Mouse (Mus musculus) limb, embryonic 10.5 days (tissue): ENCODE results near the gene Slc25a4. TPM values are rescaled to one million over a fixed set of nuclear protein-coding genes. Genes with fewer than 3 reads are reported as not detected.
A peak's percentile ranks its signal among the peaks of the same experiment; 100 is the strongest.

ENCODE experiments used
- DNase-seq: peaks from one replicate; pipeline ENCODE4 v3.0.0-alpha.2; 2017; ENCODE audit warnings: low spot score
- H3K27ac ChIP-seq: fragments of 300-500 bp; sonication (generic); 2 replicates; pipeline ENCODE4 v1.5.1; 2016; ENCODE audit warnings: mild to moderate bottlenecking
- H3K27me3 ChIP-seq: fragments of 300-500 bp; sonication (generic); 2 replicates; pipeline ENCODE4 v1.6.1; 2016; ENCODE audit warnings: low read depth, mild to moderate bottlenecking; ENCODE audit not compliant: poor library complexity, severe bottlenecking
- H3K36me3 ChIP-seq: fragments of 300-500 bp; sonication (generic); 2 replicates; pipeline ENCODE4 v1.6.1; 2016; ENCODE audit warnings: mild to moderate bottlenecking, moderate library complexity
- H3K4me1 ChIP-seq: fragments of 300-500 bp; sonication (generic); 2 replicates; pipeline ENCODE4 v1.6.1; 2016
- H3K4me3 ChIP-seq: fragments of 300-500 bp; sonication (generic); 2 replicates; pipeline ENCODE4 v1.5.1; 2016; ENCODE audit warnings: mild to moderate bottlenecking, moderate library complexity
- H3K9me3 ChIP-seq: fragments of 300-500 bp; sonication (generic); replicated peaks from 2 replicates; pipeline ENCODE4 v1.6.1; 2016; ENCODE audit warnings: mild to moderate bottlenecking
- WGBS: fragments of 180-500 bp; shearing (Covaris S2); methylation state at CpG from one replicate; pipeline ENCODE4 v1.1.7; 2016; 5-methylcytosine and 5-hydroxymethylcytosine counted together
- microRNA-seq: library from miRNA; unstranded; fragments of <30 nt; microRNA quantifications from one replicate; pipeline ENCODE4, GENCODE M21; 2017
- polyA plus RNA-seq: library from polyadenylated mRNA; unstranded; fragments of >200 nt; fragmentation: Nextera tagmentation; extraction: Ambion mirVana; gene quantifications from 2 replicates; pipeline ENCODE4 v1.2.1, GENCODE M21; 2016

Slc25a4 gene
- polyA plus RNA-seq, 1 experiment from 2014 or later, result 486 TPM

- Histone ChIP-seq H3K27ac (no peak overlapping the region), H3K4me1 (0 out of 2 replicates have a peak, but pooled peaks cover 3% of the 10 kb centered on the region), H3K9me3 (no peaks in the 10 kb centered on the region), H3K27me3 (no peaks in the 10 kb centered on the region), H3K4me3 (no peak overlapping the region), H3K36me3 (peaks cover 42% of the 10 kb centered on the region)
- no peak for DNase-seq
- WGBS, result 79% methylated on average over 3 of the region's 3 CpGs
These were observed 14.2 kb downstream of the Slc25a4 start for GRCm38 (mm10) chr8:46196877-46197276.

- Histone ChIP-seq H3K27me3 (no peaks in the 10 kb centered on the region), H3K4me1 (0 out of 2 replicates have a peak, but pooled peaks cover 3% of the 10 kb centered on the region), H3K9me3 (no peaks in the 10 kb centered on the region), H3K36me3 (peaks cover 50% of the 10 kb centered on the region), H3K27ac (no peak overlapping the region), H3K4me3 (no peak overlapping the region)
- WGBS, result 88% methylated on average over 8 of the region's 8 CpGs
- no peak for DNase-seq
These were observed 18.0 kb downstream of the Slc25a4 start for GRCm38 (mm10) chr8:46193100-46193499.

- H3K27ac ChIP-seq, result no peak overlapping the region
- WGBS, result 10% methylated on average over 2 of the region's 2 CpGs
- H3K36me3 ChIP-seq, result peaks cover 13% of the 10 kb centered on the region; the same call in 1 of the 2 replicates
- no peaks in the 10 kb centered on the region for H3K4me1 ChIP-seq
- no peaks in the 10 kb centered on the region for H3K27me3 ChIP-seq
- peak; percentile 61 for DNase-seq
- no peaks in the 10 kb centered on the region for H3K9me3 ChIP-seq
- no peak overlapping the region for H3K4me3 ChIP-seq
These were observed 25.7 kb downstream of the Slc25a4 start for GRCm38 (mm10) chr8:46185361-46185760.

- no peak overlapping the region for H3K4me3 ChIP-seq
- no peaks in the 10 kb centered on the region for H3K4me1 ChIP-seq
- no peaks in the 10 kb centered on the region for H3K9me3 ChIP-seq
- H3K36me3 ChIP-seq, result peaks cover 24% of the 10 kb centered on the region; the same call in 1 of the 2 replicates
- no peaks in the 10 kb centered on the region for H3K27me3 ChIP-seq
- no peak for DNase-seq
- 95% methylated on average over 7 of the region's 7 CpGs for WGBS
- H3K27ac ChIP-seq, result no peak overlapping the region
These were observed 30.9 kb downstream of the Slc25a4 start for GRCm38 (mm10) chr8:46180136-46180535.

GRCm38 (mm10) chr8:46173651-46174050, 37.4 kb downstream of the Slc25a4 start:
- no peak overlapping the region for H3K27ac ChIP-seq
- DNase-seq, result no peak
- H3K9me3 ChIP-seq, result no peaks in the 10 kb centered on the region
- WGBS, result 88% methylated on average over 2 of the region's 2 CpGs
- no peaks in the 10 kb centered on the region for H3K27me3 ChIP-seq
- H3K36me3 ChIP-seq, result peaks cover 38% of the 10 kb centered on the region
- H3K4me3 ChIP-seq, result no peak overlapping the region
- H3K4me1 ChIP-seq, result no peaks in the 10 kb centered on the region

GRCm38 (mm10) chr8:46163870-46164190, 47.3 kb downstream of the Slc25a4 start:
- H3K9me3 ChIP-seq, result no peaks in the 10 kb centered on the region
- peak overlapping the region; percentile 94 for H3K27ac ChIP-seq
- no peaks in the 10 kb centered on the region for H3K27me3 ChIP-seq
- no peak for DNase-seq
- WGBS, result 1% methylated on average over 25 of the region's 25 CpGs
- peaks cover 15% of the 10 kb centered on the region for H3K4me1 ChIP-seq
- H3K4me3 ChIP-seq, result peak overlapping the region; percentile 77
- H3K36me3 ChIP-seq, result 0 out of 2 replicates have a peak, but pooled peaks cover 3% of the 10 kb centered on the region

- peak overlapping the region; percentile 94 for H3K27ac ChIP-seq
- H3K4me1 ChIP-seq, result peaks cover 15% of the 10 kb centered on the region
- no peaks in the 10 kb centered on the region for H3K9me3 ChIP-seq
- DNase-seq, result peak; percentile 97
- H3K36me3 ChIP-seq, result 0 out of 2 replicates have a peak, but pooled peaks cover 3% of the 10 kb centered on the region
- WGBS, result 2% methylated on average over 74 of the region's 77 CpGs
- peak overlapping the region; percentile 77 for H3K4me3 ChIP-seq
- H3K27me3 ChIP-seq, result no peaks in the 10 kb centered on the region
These were observed 47.9 kb downstream of the Slc25a4 start for GRCm38 (mm10) chr8:46162953-46163869.

Small RNAs within 50 kb of the gene (microRNA-seq; reads per million reads assigned to microRNA genes)
- gene Gm23812, result not detected

Other genes starting within 250 kb of the Slc25a4 start
- gene 1700029J07Rik, start 236.0 kb downstream of the Slc25a4 start, polyA plus RNA-seq, result 3.2 TPM in 2 replicates
- 50.4 and 58.8 TPM in 2 replicates for gene Ufsp2, start 235.8 kb downstream of the Slc25a4 start, polyA plus RNA-seq
- 0.23 and 0.25 TPM in 2 replicates for gene Lrp2bp, start 212.0 kb downstream of the Slc25a4 start, polyA plus RNA-seq
- 15.0 and 16.6 TPM in 2 replicates for gene Ankrd37, start 205.6 kb downstream of the Slc25a4 start, polyA plus RNA-seq
- 18.2 and 21.6 TPM in 2 replicates for gene Cfap97, start 59.5 kb downstream of the Slc25a4 start, polyA plus RNA-seq
- 3.7 and 4.3 TPM in 2 replicates for gene Snx25, start 59.1 kb downstream of the Slc25a4 start, polyA plus RNA-seq
- not detected in 2 replicates for gene Helt, start 83.4 kb upstream of the Slc25a4 start, polyA plus RNA-seq